Mouse (Mus musculus) liver, embryonic 14.5 days (tissue): ENCODE measurements around the gene Erp27. TPM values are rescaled to one million over a fixed set of nuclear protein-coding genes. Genes with fewer than 3 reads are reported as not detected.

ENCODE experiments used
- ATAC-seq: fragments of 200-750 bp; cut with Nextera tagmentation; 2 replicates; pipeline ENCODE4 v1.8.0; 2017; ENCODE audit warnings: moderate number of reproducible peaks, mild to moderate bottlenecking, moderate library complexity; ENCODE audit not compliant: insufficient read depth
- DNase-seq, 3 experiments: peaks; one replicate each; pipeline ENCODE4 v3.0.0-alpha.2; 2012 to 2013; ENCODE audit warnings: low read depth in 3 of 3, low spot score in 3 of 3
- H3K27ac ChIP-seq: fragments of 300-500 bp; sonication (generic); 2 replicates; pipeline ENCODE4 v1.5.1; 2014; ENCODE audit warnings: moderate library complexity, mild to moderate bottlenecking, control low read depth, inconsistent platforms
- H3K27me3 ChIP-seq: fragments of 300-500 bp; sonication (generic); 2 replicates; pipeline ENCODE4 v1.6.1; 2014; ENCODE audit warnings: mild to moderate bottlenecking, low read length, moderate library complexity; ENCODE audit not compliant: control insufficient read depth, insufficient read depth
- H3K36me3 ChIP-seq: fragments of 300-500 bp; sonication (generic); replicated peaks from 2 replicates; pipeline ENCODE4 v1.6.1; 2014; ENCODE audit warnings: low read depth; ENCODE audit not compliant: control insufficient read depth, insufficient read depth
- H3K4me1 ChIP-seq, 2 experiments: fragments of 200-500 bp in 1 of 2; fragments of 300-500 bp in 1 of 2; sonication (generic) in 1 of 2; replicated peaks; 2 replicates each; pipeline ENCODE4 v1.6.1; 2012 to 2014; ENCODE audit warnings: antibody characterized with exemption in 1 of 2, inconsistent platforms in 1 of 2, low read length in 1 of 2; ENCODE audit not compliant: control insufficient read depth in 2 of 2, insufficient read depth in 2 of 2
- H3K4me2 ChIP-seq: fragments of 300-500 bp; sonication (generic); 2 replicates; pipeline ENCODE4 v1.6.1; 2014; ENCODE audit warnings: low read depth, mild to moderate bottlenecking, control low read depth, moderate library complexity
- H3K4me3 ChIP-seq, 2 experiments: fragments of 200-500 bp in 1 of 2; fragments of 300-500 bp in 1 of 2; sonication (generic) in 1 of 2; 2 replicates each; pipeline ENCODE4 v1.5.1; 2012 to 2014; ENCODE audit warnings: low read depth in 2 of 2, low read length in 2 of 2, mild to moderate bottlenecking in 2 of 2, control low read depth in 1 of 2, inconsistent platforms in 1 of 2, moderate library complexity in 1 of 2; ENCODE audit not compliant: insufficient read depth in 1 of 2
- H3K9ac ChIP-seq: fragments of 300-500 bp; sonication (generic); replicated peaks from 2 replicates; pipeline ENCODE4 v1.6.1; 2014; ENCODE audit warnings: mild to moderate bottlenecking, control low read depth, moderate library complexity
- H3K9me3 ChIP-seq: fragments of 300-500 bp; sonication (generic); 2 replicates; pipeline ENCODE4 v1.6.1; 2016; ENCODE audit warnings: low read length, mixed read lengths; ENCODE audit not compliant: control insufficient read depth
- CTCF ChIP-seq: IDR thresholded peaks from 2 replicates; pipeline ENCODE4 v1.5.1; 2016; ENCODE audit warnings: antibody characterized with exemption, low read depth, control low read depth
- EP300 ChIP-seq: IDR thresholded peaks from 2 replicates; pipeline ENCODE4 v1.6.1; 2016; ENCODE audit warnings: antibody characterized with exemption, low read depth
- whole genome bisulfite sequencing: fragments of 180-500 bp; shearing (Covaris S2); extraction: QIAGEN DNeasy Blood & Tissue Kit; methylation state at CpG from one replicate; pipeline ENCODE4 v1.1.7; 2014; ENCODE audit not compliant: insufficient replicate concordance; 5-methylcytosine and 5-hydroxymethylcytosine counted together
- polyA plus RNA-seq, 2 experiments: library from polyadenylated mRNA; depleted of rRNA in 1 of 2; stranded (reverse) in 1 of 2; unstranded in 1 of 2; fragments of >200 nt; fragmentation: Nextera tagmentation in 1 of 2; extraction: Ambion mirVana in 1 of 2; gene quantifications; 2 replicates each; pipeline versions ENCODE4 v1.2.1 to v1.2.3; 2012 to 2014

Erp27 gene
- polyA plus RNA-seq, 2 experiments = 0.08 to 0.09 TPM

DNA sequence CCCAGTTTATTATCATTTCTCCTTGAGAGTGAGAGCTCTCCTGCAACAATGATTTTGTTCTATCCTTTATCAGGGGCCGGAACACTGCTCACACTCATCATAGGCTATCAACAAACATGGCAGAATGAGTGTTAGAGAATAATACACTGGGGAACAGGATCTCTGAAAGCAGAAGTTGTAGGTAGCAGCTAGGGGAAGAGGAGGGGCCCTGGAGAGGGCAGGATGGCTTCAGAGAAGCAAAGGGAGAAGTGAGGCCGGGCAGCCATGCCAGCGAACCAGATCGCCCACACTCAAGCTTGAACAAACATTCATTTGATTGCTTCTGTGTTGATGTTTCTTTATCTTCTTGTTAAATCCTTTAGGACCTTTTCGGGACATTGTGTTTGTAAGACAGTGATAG, 24.3 kb upstream of the Erp27 start:
- Histone ChIP-seq H3K4me3 (no peak overlapping the region), H3K4me2 (no peak overlapping the region), H3K9me3 (no peaks in the 10 kb centered on the region), H3K27me3 (no peaks in the 10 kb centered on the region; the same call in 1 of the 2 replicates), H3K36me3 (no peaks in the 10 kb centered on the region), H3K27ac (no peak overlapping the region), H3K9ac (no peak overlapping the region), H3K4me1 (peaks cover 0 to 22% of the 10 kb centered on the region in 2 experiments; a peak in 3 of 4 replicates)
- TF ChIP-seq EP300 = no peak
- TF ChIP-seq CTCF = no peak
- no peak for DNase-seq
- no peak for ATAC-seq
- WGBS = 44% methylated on average over 5 of the region's 5 CpGs

DNA sequence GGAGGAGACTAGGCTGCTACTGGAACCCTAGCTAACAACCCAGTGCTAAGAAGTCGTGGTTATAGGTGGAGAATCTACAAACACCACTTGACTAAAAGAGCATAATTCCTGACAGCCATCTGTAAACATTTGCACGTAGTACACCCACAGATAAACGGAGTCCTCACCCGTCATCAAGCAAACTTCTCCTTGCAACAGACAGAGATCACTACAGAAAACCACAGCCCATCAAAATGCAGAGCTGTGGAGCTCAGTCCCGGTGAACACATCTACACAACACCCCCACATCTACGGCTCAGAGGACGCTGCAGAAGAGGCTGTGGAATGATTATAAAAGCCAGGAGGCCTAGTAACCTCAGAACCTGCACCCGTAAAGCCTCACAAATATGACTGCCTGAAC, 22.5 kb upstream of the Erp27 start:
- Histone ChIP-seq H3K9me3 (no peaks in the 10 kb centered on the region), H3K4me1 (peaks cover 0 to 34% of the 10 kb centered on the region in 2 experiments; a peak in 3 of 4 replicates), H3K4me2 (no peak overlapping the region), H3K36me3 (no peaks in the 10 kb centered on the region), H3K27me3 (no peaks in the 10 kb centered on the region), H3K9ac (no peak overlapping the region), H3K27ac (no peak overlapping the region), H3K4me3 (no peak overlapping the region)
- no peak for DNase-seq
- WGBS = 19% methylated on average over 8 of the region's 8 CpGs
- no peak for TF ChIP-seq EP300
- no peak for TF ChIP-seq CTCF
- ATAC-seq = no peak

DNA sequence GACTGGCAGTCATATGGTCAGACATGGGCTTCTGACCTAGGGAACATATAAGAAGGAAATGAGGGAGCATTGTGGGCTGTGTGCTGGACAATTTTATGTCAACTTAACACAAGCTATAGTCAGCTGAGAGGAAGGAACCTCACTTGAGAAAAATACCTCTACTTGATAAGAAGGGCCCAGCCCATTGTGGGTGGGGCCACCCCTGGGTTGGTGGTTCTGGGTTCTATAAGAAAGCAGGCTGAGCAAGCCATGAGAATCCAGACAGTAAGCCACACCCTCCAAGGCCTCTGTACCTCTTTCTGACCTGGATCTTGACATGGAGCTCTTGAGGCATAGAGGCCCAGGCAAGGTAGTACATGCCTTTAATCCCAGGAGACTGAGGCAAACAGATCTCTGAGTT, 21.4 kb upstream of the Erp27 start:
- no peaks in the 10 kb centered on the region for H3K9me3 ChIP-seq
- DNase-seq = no peak
- no peak overlapping the region for H3K4me2 ChIP-seq
- peaks cover 0 to 38% of the 10 kb centered on the region in 2 experiments; a peak in 3 of 4 replicates for H3K4me1 ChIP-seq
- ATAC-seq = no peak
- no peak overlapping the region for H3K4me3 ChIP-seq
- no peaks in the 10 kb centered on the region for H3K36me3 ChIP-seq
- no peaks in the 10 kb centered on the region for H3K27me3 ChIP-seq
- H3K9ac ChIP-seq = no peak overlapping the region
- no peak overlapping the region for H3K27ac ChIP-seq
- no peak for TF ChIP-seq CTCF
- TF ChIP-seq EP300 = no peak

DNA sequence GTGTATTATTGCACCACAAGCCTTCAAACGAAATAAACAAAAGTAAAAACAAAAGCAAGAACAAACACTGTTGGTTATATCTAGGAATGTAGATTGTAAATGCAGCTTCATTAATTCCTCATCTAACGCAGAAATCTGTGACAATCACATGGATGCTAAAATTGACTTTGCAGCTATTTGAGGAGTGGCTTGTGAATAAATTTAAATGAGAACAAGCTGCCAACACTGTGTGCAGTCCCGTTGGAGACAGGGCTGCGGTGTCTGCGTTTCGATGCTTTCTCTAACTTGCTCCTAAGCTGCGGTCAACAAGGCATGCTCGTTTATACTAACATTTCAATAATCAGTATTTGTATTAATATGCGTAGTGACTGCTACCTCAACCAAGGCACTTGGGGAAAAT, 20.3 kb upstream of the Erp27 start:
- Histone ChIP-seq H3K4me1 (peaks cover 0 to 41% of the 10 kb centered on the region in 2 experiments; a peak in 3 of 4 replicates), H3K9me3 (no peaks in the 10 kb centered on the region), H3K27me3 (no peaks in the 10 kb centered on the region), H3K4me3 (no peak overlapping the region), H3K9ac (no peak overlapping the region), H3K27ac (no peak overlapping the region), H3K4me2 (no peak overlapping the region), H3K36me3 (no peaks in the 10 kb centered on the region)
- ATAC-seq = no peak
- DNase-seq = no peak
- WGBS = 55% methylated on average over 9 of the region's 9 CpGs
- TF ChIP-seq EP300 = no peak
- no peak for TF ChIP-seq CTCF

DNA sequence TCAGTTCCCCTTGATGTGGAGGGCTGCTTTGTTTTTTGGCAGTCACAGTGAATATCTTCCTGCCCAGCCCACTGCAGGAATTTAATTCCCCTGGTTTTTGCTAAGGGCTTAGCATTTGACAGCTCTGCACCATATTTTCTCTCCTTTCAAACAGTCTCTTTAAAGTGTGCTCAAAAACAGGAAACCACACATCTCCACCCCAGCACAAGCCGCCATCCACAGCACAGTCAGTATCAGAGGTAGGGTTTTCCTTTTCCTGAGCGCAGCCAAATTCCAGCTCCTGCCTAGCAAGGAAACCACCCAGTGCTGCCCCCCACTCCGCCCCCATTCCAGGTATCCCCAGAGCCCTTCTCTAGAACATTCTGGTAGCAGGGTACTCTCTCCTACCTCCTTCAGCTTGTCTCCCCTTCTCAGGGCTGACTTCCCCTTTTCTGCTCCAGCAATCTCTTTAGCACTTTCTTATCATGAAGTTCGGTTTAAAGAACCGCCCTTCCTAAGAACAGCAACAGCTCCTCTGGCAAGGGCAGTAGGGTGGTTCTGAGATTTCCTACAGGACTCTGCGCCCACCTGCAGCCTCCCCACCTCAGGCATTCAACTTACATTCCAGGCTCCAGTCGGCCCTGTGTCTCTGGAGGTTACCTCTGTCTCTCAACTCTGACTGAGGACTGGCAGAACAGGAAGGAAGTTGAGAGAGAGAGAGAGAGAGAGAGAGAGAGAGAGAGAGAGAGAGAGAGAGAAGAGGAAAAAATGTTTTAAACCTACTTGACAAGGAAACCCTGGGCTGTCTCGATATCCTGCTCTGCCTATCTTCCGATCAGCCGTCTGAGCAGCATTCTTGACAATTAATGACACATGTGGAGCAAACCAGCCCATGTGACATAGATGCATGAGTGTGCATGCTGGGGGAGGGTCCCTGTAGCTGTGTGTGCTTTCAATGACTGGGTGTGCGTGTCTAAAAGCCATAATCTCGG, 19.4 kb upstream of the Erp27 start, which contains the start of gene Arhgdib:
Arhgdib (minus strand) TSS at position 849 of the 971 bp plus-strand sequence.
- H3K4me1 ChIP-seq = peaks cover 0 to 39% of the 10 kb centered on the region in 2 experiments; a peak in 3 of 4 replicates
- H3K9me3 ChIP-seq = no peaks in the 10 kb centered on the region
- H3K4me3 ChIP-seq = peak within 1 kb of the TSS; percentile 38 to 54
- peak within 1 kb of the TSS; percentile 56 for H3K27ac ChIP-seq
- no peaks in the 10 kb centered on the region for H3K27me3 ChIP-seq
- H3K36me3 ChIP-seq = no peaks in the 10 kb centered on the region
- H3K9ac ChIP-seq = peak within 1 kb of the TSS; percentile 37; the same call in 1 of the 2 replicates
- DNase-seq = no peak
- peak; percentile 32; the same call in 1 of the 2 replicates for ATAC-seq
- 5% methylated on average over 12 of the region's 12 CpGs for WGBS
- TF ChIP-seq CTCF (no peak), EP300 (no peak)
- H3K4me2 ChIP-seq = peak within 1 kb of the TSS; percentile 40
